Mouse (Mus musculus): ENCODE results near the gene Ppm1h. TPM values are rescaled to one million over a fixed set of nuclear protein-coding genes. Genes with fewer than 3 reads are reported as not detected.

Ppm1h gene
- polyA plus RNA-seq (2017; shearing (Covaris generic)), result 10 to 100 TPM; 50.3 to 52.7 TPM

DNA sequence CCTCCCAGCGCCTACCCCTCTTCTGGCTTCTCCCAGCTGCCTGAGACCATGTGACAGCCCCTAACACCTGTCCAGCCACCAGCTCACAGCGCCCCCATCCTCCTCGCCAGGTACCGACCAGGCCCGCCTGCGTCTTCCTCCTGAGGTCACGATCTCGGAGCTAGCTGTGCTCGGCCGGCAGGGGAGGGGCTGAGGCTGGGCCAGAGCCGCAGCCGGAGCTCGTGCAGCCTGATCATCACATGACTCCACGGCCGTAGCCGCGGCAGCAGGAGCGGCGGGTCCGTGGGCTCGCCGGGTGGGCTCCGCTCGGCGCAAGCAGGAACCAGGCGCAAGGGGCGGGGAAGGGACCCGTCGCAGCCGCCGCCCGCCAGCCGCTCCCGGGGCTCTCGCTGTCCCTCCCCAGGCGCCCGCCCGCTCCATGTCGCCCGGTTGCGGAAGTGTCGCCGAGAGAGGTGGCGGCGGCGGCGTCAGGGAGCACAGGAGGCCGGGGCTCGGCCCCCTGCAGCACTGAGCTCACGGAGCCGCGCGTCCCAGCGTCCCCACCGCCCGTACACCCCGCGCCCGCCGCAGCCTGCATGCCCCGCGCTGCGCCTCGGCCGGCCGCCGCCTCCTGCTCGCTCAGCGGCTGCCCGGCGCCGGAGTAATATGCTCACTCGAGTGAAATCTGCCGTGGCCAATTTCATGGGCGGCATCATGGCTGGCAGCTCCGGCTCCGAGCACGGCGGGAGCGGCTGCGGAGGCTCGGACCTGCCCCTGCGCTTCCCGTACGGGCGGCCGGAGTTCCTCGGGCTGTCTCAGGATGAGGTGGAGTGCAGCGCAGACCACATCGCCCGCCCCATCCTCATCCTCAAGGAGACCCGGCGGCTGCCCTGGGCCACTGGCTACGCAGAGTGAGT, at the start of gene Ppm1h:
TSS of gene Ppm1h (plus strand) at position 222 of the 896 bp plus-strand sequence.
- peak; percentile 63 for ATAC-seq

DNA sequence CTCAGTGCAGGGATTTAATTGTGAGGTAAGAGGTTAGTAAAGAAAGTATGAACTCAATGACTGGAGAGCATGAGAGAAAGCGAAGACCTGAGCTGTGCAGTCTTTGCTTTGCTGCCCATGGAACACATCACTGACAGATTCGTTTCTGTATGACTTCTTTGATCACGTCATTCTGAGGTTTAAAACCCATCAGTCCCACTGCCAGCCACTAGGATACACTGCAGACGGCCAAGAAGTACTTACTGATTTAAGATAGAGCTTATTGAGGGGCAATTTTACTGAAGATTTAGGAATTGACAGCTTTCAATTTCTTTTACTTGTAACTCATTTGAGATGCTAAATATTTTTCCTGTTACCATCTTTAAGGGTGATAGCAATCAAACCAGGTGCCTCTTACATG, 49.6 kb upstream of the Ppm1h start:
- no peak for ATAC-seq

DNA sequence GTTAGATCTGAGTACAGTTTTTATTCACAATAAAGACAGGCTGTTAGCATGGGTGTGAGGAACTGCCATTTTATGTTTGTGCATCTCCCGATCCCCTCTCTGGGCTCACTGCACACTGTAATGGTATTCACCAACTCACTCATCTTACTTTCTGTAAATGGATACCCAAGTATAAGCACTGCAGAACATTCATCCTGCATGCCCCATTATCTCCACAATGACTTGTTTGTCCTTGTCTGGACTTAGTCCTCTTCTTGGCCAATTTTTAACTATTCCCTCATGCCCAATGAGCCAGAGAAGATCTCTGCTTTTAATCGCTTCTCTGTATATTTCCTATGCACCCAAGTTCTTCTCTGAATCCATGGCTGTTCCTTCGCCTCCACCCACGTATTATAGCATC, 38.7 kb upstream of the Ppm1h start:
- no peak for ATAC-seq

GRCm38 (mm10) chr10:122641263-122641795, 37.2 kb upstream of the Ppm1h start:
- no peak for ATAC-seq

DNA sequence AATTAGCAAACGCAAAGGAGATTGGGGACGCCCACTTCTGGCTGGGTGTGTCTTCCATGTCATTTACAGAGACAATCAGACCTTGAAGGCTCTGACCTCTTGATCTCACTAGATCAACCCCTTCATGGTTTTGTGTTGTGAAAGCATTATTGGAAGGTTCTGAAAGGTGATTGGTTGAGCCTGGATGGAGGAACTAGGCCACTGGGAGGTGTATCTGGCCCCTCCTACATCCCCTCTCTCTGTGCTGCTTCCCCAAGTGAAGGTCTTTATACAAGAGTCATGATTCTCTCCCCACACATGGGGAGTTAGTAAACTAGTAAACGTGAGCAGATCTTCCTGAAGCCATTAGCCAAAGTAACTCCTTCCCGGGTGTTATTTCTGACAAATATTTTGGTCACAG, 36.4 kb upstream of the Ppm1h start:
- ATAC-seq, result no peak

- ATAC-seq, result peak; percentile 97
These were observed 26.6 kb upstream of the Ppm1h start for GRCm38 (mm10) chr10:122651932-122652331.

DNA sequence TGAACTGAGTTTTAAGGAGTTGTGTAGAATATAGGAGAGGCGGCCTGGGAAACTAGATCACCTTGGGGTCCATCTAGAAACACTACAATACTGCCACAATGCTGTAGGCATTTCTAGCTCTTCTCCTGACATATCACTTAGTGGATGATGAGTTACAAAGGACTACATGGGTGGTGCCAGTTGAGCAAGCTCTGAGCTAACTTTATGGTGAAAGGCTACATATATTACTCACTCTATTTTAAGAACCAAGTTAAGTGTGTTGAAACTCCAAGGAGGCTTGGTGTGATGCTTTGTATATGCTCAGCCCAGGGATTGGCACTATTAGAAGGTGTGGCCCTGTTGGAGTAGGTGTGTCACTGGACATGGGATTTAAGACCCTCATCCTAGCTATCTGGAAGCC, 26.0 kb upstream of the Ppm1h start:
- ATAC-seq, result no peak

GRCm38 (mm10) chr10:122665652-122666051, 12.9 kb upstream of the Ppm1h start:
- no peak for ATAC-seq

- ATAC-seq, result no peak
These were observed 7.3 kb upstream of the Ppm1h start for GRCm38 (mm10) chr10:122671253-122671652.

GRCm38 (mm10) chr10:122672044-122672443, 6.5 kb upstream of the Ppm1h start:
- ATAC-seq, result no peak

- peak; percentile 18 for ATAC-seq
These were observed 979 bp downstream of the Ppm1h start for GRCm38 (mm10) chr10:122679437-122680045.

DNA sequence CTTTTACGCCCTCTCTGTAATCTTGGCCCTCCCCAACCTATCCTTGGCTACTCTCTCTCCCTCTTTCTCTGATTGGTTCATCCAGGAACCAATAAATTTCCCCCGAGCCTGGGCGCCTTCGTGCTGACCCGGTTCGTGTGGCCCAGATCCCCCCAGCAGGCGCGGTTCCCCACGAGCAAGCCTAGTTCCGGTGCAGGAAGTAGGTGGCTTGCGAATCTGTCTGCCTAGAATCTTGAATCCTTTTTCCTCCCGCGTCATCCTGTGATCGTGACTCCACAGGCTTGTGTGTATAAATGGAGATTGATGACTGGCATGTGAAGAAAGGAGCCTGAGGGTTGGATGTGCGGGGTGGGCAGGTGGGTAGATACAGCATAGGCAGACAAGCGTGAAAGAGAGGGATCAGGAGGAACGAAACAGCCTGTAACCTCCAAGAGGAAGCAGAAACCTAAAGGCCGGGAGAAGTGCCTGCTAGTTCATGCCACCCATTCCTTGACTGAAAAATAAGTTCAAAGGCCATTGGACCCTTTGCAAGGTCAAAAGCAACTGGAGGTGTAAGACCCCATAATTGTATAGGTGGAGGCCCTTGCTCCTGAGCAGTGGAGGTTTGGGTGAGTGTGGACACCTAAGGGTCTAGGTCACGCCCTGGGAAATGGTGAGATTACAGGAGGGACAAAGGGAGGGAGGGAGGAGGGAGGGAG, 2.0 kb downstream of the Ppm1h start:
- ATAC-seq, result peak; percentile 65

GRCm38 (mm10) chr10:122681085-122681408, 2.5 kb downstream of the Ppm1h start:
- ATAC-seq, result no peak

DNA sequence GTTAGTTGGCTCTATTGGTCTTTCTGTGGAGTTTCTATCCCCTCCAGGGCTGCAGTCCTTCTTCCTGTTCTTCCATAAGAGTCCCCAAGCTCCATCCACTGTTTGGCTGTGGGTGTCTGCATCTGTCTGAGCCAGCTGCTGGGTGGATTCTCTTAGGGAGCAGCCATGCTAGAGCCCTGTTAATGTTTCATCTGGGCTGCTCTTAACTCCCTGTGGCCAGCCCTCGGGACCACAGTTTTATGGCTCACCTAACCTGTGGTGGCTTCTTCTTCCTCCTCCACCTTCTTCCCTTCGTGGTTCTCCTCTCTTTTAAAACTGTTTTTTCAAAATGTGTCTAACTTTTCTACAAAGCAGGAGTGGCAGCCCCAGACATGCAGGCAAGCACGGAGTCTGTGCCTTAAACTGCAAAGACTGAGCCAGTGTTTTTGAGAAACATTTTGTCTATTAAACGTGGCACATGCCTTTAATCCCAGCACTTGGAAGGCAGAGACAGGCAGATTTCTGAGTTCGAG, 5.3 kb downstream of the Ppm1h start:
- no peak for ATAC-seq

GRCm38 (mm10) chr10:122685297-122685696, 6.7 kb downstream of the Ppm1h start:
- ATAC-seq, result no peak

- no peak for ATAC-seq
These were observed 7.4 kb downstream of the Ppm1h start for GRCm38 (mm10) chr10:122685836-122686531.

- ATAC-seq, result no peak
These were observed 12.1 kb downstream of the Ppm1h start for GRCm38 (mm10) chr10:122690698-122691097.

DNA sequence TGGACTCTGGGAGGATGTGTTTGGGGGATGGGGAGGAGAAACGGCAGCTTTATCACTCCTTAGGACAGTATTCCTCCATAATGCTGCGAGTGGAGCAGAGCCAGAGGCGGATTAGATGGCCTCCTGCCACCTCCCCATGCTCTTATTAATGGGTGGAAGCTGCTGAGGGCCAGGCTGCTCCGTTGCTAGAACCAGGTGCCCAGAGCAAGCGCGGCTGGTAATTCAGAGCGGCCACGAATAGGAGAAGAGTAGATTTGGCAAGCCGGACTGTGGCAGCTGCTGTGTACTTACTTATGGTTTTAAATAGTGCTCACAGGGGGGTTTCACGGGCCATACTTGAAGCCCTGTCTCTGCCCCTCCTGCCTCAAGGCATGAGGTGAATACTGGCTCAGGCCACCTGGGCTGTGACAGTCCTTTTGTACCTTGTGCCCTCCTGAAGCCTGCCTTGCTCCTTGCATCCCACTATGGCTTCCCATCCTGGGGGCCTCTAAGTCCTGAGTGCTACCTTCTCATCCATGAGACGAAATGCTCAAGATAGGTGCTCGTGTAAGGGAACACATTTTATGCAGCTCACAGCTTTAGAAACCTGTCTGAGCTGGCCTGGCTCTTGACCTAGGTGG, 14.7 kb downstream of the Ppm1h start:
- no peak for ATAC-seq

GRCm38 (mm10) chr10:122693911-122694618, 15.5 kb downstream of the Ppm1h start:
- no peak for ATAC-seq

GRCm38 (mm10) chr10:122696335-122696734, 17.8 kb downstream of the Ppm1h start:
- no peak for ATAC-seq

- no peak for ATAC-seq
These were observed 19.8 kb downstream of the Ppm1h start for GRCm38 (mm10) chr10:122698347-122698746.

All from CD4-positive, CD25-positive, alpha-beta regulatory T cell, adult 4 months (primary cell).